Mouse (Mus musculus): Measurements from ENCODE around the gene Tcf20. TPM values are rescaled to one million over a fixed set of nuclear protein-coding genes. Genes with fewer than 3 reads are reported as not detected.
A peak's percentile ranks its signal among the peaks of the same experiment; 100 is the strongest.

Tcf20 gene
- total RNA-seq, 2 experiments from 2014 or later = 40.7 to 75.9 TPM

- no peak for ATAC-seq (ENCODE audit: poor library complexity, severe bottlenecking)
Observed at GRCm38 (mm10) chr15:82960786-82961561, 26.7 kb downstream of the Tcf20 start.

GRCm38 (mm10) chr15:82959151-82959550 is 28.5 kb downstream of the Tcf20 start:
- no peak for ATAC-seq (ENCODE audit: poor library complexity, severe bottlenecking)

- ATAC-seq (ENCODE audit: poor library complexity, severe bottlenecking) = no peak
Observed at GRCm38 (mm10) chr15:82958253-82958701, 29.4 kb downstream of the Tcf20 start.

- ATAC-seq (ENCODE audit: poor library complexity, severe bottlenecking) = no peak
Observed at GRCm38 (mm10) chr15:82956721-82957120, 31.0 kb downstream of the Tcf20 start.

GRCm38 (mm10) chr15:82956310-82956709 is 31.4 kb downstream of the Tcf20 start:
- no peak for ATAC-seq (ENCODE audit: poor library complexity, severe bottlenecking)

GRCm38 (mm10) chr15:82955286-82955685 is 32.4 kb downstream of the Tcf20 start:
- no peak for ATAC-seq (ENCODE audit: poor library complexity, severe bottlenecking)

GRCm38 (mm10) chr15:82954034-82954433 is 33.6 kb downstream of the Tcf20 start:
- no peak for ATAC-seq (ENCODE audit: poor library complexity, severe bottlenecking)

- no peak for ATAC-seq (ENCODE audit: poor library complexity, severe bottlenecking)
Observed at GRCm38 (mm10) chr15:82953096-82953495, 34.6 kb downstream of the Tcf20 start.

- peak; percentile 43; the same call in 1 of the 2 replicates for ATAC-seq (ENCODE audit: poor library complexity, severe bottlenecking)
Observed at GRCm38 (mm10) chr15:82952292-82952705, 35.4 kb downstream of the Tcf20 start.

GRCm38 (mm10) chr15:82950246-82950645 is 37.4 kb downstream of the Tcf20 start:
- no peak for ATAC-seq (ENCODE audit: poor library complexity, severe bottlenecking)

- ATAC-seq (ENCODE audit: poor library complexity, severe bottlenecking) = no peak
Observed at GRCm38 (mm10) chr15:82947431-82947830, 40.2 kb downstream of the Tcf20 start.

- no peak for ATAC-seq (ENCODE audit: poor library complexity, severe bottlenecking)
Observed at GRCm38 (mm10) chr15:82944479-82945195, 43.0 kb downstream of the Tcf20 start.

- no peak for ATAC-seq (ENCODE audit: poor library complexity, severe bottlenecking)
Observed at GRCm38 (mm10) chr15:82941733-82942132, 45.9 kb downstream of the Tcf20 start.

- ATAC-seq (ENCODE audit: poor library complexity, severe bottlenecking) = no peak
Observed at GRCm38 (mm10) chr15:82940494-82941214, 47.0 kb downstream of the Tcf20 start.

GRCm38 (mm10) chr15:82938155-82938569 is 49.5 kb downstream of the Tcf20 start:
- ATAC-seq (ENCODE audit: poor library complexity, severe bottlenecking) = no peak

- ATAC-seq (ENCODE audit: poor library complexity, severe bottlenecking) = no peak
Observed at GRCm38 (mm10) chr15:82937428-82937992, 50.2 kb downstream of the Tcf20 start.

- ATAC-seq (ENCODE audit: poor library complexity, severe bottlenecking) = no peak
Observed at GRCm38 (mm10) chr15:82934971-82935370, 52.7 kb downstream of the Tcf20 start.

- no peak for ATAC-seq (ENCODE audit: poor library complexity, severe bottlenecking)
Observed at GRCm38 (mm10) chr15:82932936-82933650, 54.6 kb downstream of the Tcf20 start.

GRCm38 (mm10) chr15:82931436-82931835 is 56.2 kb downstream of the Tcf20 start:
- ATAC-seq (ENCODE audit: poor library complexity, severe bottlenecking) = no peak

GRCm38 (mm10) chr15:82929595-82929994 is 58.1 kb downstream of the Tcf20 start:
- ATAC-seq (ENCODE audit: poor library complexity, severe bottlenecking) = no peak

Measured in megakaryocyte, adult 5-6 weeks (primary cell).